Mouse (Mus musculus): ENCODE data around the gene Lclat1. TPM values are rescaled to one million over a fixed set of nuclear protein-coding genes. Genes with fewer than 3 reads are reported as not detected.
A peak's percentile ranks its signal among the peaks of the same experiment; 100 is the strongest.

Lclat1 gene
- total and polyA plus RNA-seq, 3 experiments: 6.3 to 9.6 (median 7.0) TPM

DNA sequence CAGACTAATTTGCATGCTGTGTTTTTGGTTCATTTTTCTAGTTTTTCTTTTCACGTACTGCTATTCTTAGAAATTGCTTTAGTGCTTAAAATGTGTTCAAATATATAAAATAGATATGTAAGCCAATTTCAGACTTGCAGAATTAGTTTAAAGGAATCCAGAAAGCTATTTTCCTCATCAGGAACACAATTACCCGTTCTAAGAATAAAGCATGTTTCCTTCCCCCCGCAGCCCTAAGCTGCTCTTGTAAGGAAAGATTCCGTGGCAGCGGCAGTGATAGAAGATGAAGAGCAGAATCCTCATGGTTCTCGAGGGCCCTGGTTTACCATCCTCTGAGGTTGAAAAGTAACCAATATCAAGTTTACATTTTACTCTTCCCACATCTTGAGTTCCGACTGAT lies 113.0 kb downstream of the Lclat1 start:
- Histone ChIP-seq H3K9ac (ENCODE audit: insufficient read depth, low read depth) (peak overlapping the region; percentile 43), H3K27me3 (replicated peaks) (no peaks in the 10 kb centered on the region), H3K4me2 (ENCODE audit: insufficient read depth, low read depth, poor library complexity, severe bottlenecking) (peak overlapping the region; percentile 31), H3K27ac (ENCODE audit: insufficient read depth, low read depth) (peak overlapping the region; percentile 50; the same call in 1 of the 2 replicates), H3K9me3 (replicated peaks; ENCODE audit: low read length) (no peaks in the 10 kb centered on the region), H3K4me1 (ENCODE audit: control insufficient read depth in 1 of 2, insufficient read depth in 2 of 2) (peaks cover 3 to 42% of the 10 kb centered on the region in 2 experiments), H3K4me3 (replicated peaks in 1 of 3; ENCODE audit: low read depth in 2 of 3, low read length in 2 of 3, poor library complexity in 1 of 3) (no peak overlapping the region), H3K36me3 (replicated peaks in 1 of 2; ENCODE audit: control insufficient read depth in 1 of 2, insufficient read depth in 1 of 2, low read length in 1 of 2) (peaks cover 0 to 3% of the 10 kb centered on the region in 2 experiments), H3K79me2 (replicated peaks; ENCODE audit: control insufficient read depth, extremely low read depth, insufficient read depth, poor library complexity, severe bottlenecking) (no peaks in the 10 kb centered on the region)
- no peak for TF ChIP-seq TCF12 (IDR thresholded peaks at IDR 0.05; ENCODE audit: low read depth, low read length)
- TF ChIP-seq USF1 (IDR thresholded peaks at IDR 0.05; ENCODE audit: low read depth, low read length): no peak
- TF ChIP-seq TBP (conservative IDR thresholded peaks at IDR 0.05; ENCODE audit: low read depth, low read length): no peak
- no peak for TF ChIP-seq MAX (IDR thresholded peaks at IDR 0.05; ENCODE audit: low read length)
- no peak for TF ChIP-seq EP300 (IDR thresholded peaks at IDR 0.05; ENCODE audit: low read length)
- no peak for TF ChIP-seq ZMIZ1 (IDR thresholded peaks at IDR 0.05; ENCODE audit: low read depth, low read length)
- TF ChIP-seq RCOR1 (conservative IDR thresholded peaks at IDR 0.05; ENCODE audit: low read depth, low read length): no peak
- no peak for TF ChIP-seq MAZ (IDR thresholded peaks at IDR 0.05; ENCODE audit: low read depth, low read length)
- DNase-seq (ENCODE audit: extremely low read depth): no peak
- dilution Hi-C loops (cut with MboI; ENCODE audit: extremely low pct_ligation_motif_present, extremely low pct_unique_long_range_greater_than_20kb, low sequenced_read_pairs): no loop called here
- in situ Hi-C loops (cut with MboI; ENCODE audit: low pct_ligation_motif_present, low pct_unique_long_range_greater_than_20kb, low sequenced_read_pairs): no loop called here

- Histone ChIP-seq H3K9ac (ENCODE audit: insufficient read depth, low read depth) (no peak overlapping the region), H3K79me2 (replicated peaks; ENCODE audit: control insufficient read depth, extremely low read depth, insufficient read depth, poor library complexity, severe bottlenecking) (no peaks in the 10 kb centered on the region), H3K4me2 (ENCODE audit: insufficient read depth, low read depth, poor library complexity, severe bottlenecking) (peak overlapping the region; percentile 3; the same call in 1 of the 2 replicates), H3K27ac (ENCODE audit: insufficient read depth, low read depth) (no peak overlapping the region), H3K4me1 (ENCODE audit: control insufficient read depth in 1 of 2, insufficient read depth in 2 of 2) (peaks cover 3 to 55% of the 10 kb centered on the region in 2 experiments), H3K4me3 (replicated peaks in 1 of 3; ENCODE audit: low read depth in 2 of 3, low read length in 2 of 3, poor library complexity in 1 of 3) (no peak overlapping the region), H3K36me3 (replicated peaks in 1 of 2; ENCODE audit: control insufficient read depth in 1 of 2, insufficient read depth in 1 of 2, low read length in 1 of 2) (peaks cover 0 to 3% of the 10 kb centered on the region in 2 experiments), H3K27me3 (replicated peaks) (no peaks in the 10 kb centered on the region), H3K9me3 (replicated peaks; ENCODE audit: low read length) (no peaks in the 10 kb centered on the region)
- no peak for DNase-seq (ENCODE audit: extremely low read depth)
- dilution Hi-C loops (cut with MboI; ENCODE audit: extremely low pct_ligation_motif_present, extremely low pct_unique_long_range_greater_than_20kb, low sequenced_read_pairs) (no loop called here), in situ Hi-C loops (cut with MboI; ENCODE audit: low pct_ligation_motif_present, low pct_unique_long_range_greater_than_20kb, low sequenced_read_pairs) (no loop called here)
- TF ChIP-seq TBP (conservative IDR thresholded peaks at IDR 0.05; ENCODE audit: low read depth, low read length): no peak
- no peak for TF ChIP-seq IRF4 (IDR thresholded peaks at IDR 0.05; ENCODE audit: low read depth, low read length)
- no peak for TF ChIP-seq MAX (IDR thresholded peaks at IDR 0.05; ENCODE audit: low read length)
- TF ChIP-seq CHD1 (IDR thresholded peaks at IDR 0.05; ENCODE audit: low read depth, low read length): no peak
- no peak for TF ChIP-seq ZNF384 (IDR thresholded peaks at IDR 0.05; ENCODE audit: low read depth, low read length)
- TF ChIP-seq HCFC1 (IDR thresholded peaks at IDR 0.05; ENCODE audit: low read depth, low read length): no peak
- no peak for TF ChIP-seq POLR2AphosphoS2 (IDR thresholded peaks at IDR 0.05; ENCODE audit: low read depth, low read length)
- TF ChIP-seq USF2 (conservative IDR thresholded peaks at IDR 0.05; ENCODE audit: low read depth, low read length): no peak
- no peak for TF ChIP-seq ZKSCAN1 (IDR thresholded peaks at IDR 0.05; ENCODE audit: borderline replicate concordance, low read depth, low read length)
- TF ChIP-seq UBTF (IDR thresholded peaks at IDR 0.05; ENCODE audit: low read depth, low read length): no peak
- TF ChIP-seq ZC3H11A (IDR thresholded peaks at IDR 0.05; ENCODE audit: low read depth, low read length): no peak
- TF ChIP-seq SIN3A (IDR thresholded peaks at IDR 0.05; ENCODE audit: low read length): no peak
- TF ChIP-seq KAT2A (IDR thresholded peaks at IDR 0.05; ENCODE audit: insufficient replicate concordance, low read length): no peak
- TF ChIP-seq JUN (IDR thresholded peaks at IDR 0.05; ENCODE audit: insufficient read depth, low read depth, low read length): no peak
- no peak for TF ChIP-seq SMC3 (IDR thresholded peaks at IDR 0.05; ENCODE audit: low read depth, low read length)
- no peak for TF ChIP-seq E2F4 (IDR thresholded peaks at IDR 0.05; ENCODE audit: insufficient replicate concordance, low read depth, low read length)
- no peak for TF ChIP-seq ZMIZ1 (IDR thresholded peaks at IDR 0.05; ENCODE audit: low read depth, low read length)
- TF ChIP-seq USF1 (IDR thresholded peaks at IDR 0.05; ENCODE audit: low read depth, low read length): no peak
Observed at GRCm38 (mm10) chr17:73222077-73222476, 114.3 kb downstream of the Lclat1 start.

Data from CH12.LX (cell line).